Comparison of ENCODE assay signal across 8 mouse cellular contexts in genomic region chr15:89429352-89430221, GRCm38 (mm10). TPM values are rescaled to one million over a fixed set of nuclear protein-coding genes. Genes with fewer than 3 reads are reported as not detected.
DNase-seq lines count a peak whose midpoint lies in the region; ATAC-seq lines count a peak whose summit lies in the region.

Gene C730034F03Rik, plus strand, starts transcription at chr15:89429589.
Gene Gm44502, minus strand, starts transcription at chr15:89429696.
Gene Chkb, minus strand, starts transcription at chr15:89429908.

- peak within 1 kb of the TSS; percentile 64 for H3K4me2 ChIP-seq in forebrain, embryonic 14.5 days (ENCODE audit: low read length)
- H3K4me2 ChIP-seq in neural tube, embryonic 15.5 days = peak within 1 kb of the TSS; percentile 89

- peak within 1 kb of the TSS; percentile 71 for H3K9ac ChIP-seq in forebrain, embryonic 14.5 days (ENCODE audit: low read length)
- H3K9ac ChIP-seq in neural tube, embryonic 15.5 days (replicated peaks) = peak within 1 kb of the TSS; percentile 75

- peak within 1 kb of the TSS; percentile 57 for H3K4me3 ChIP-seq in forebrain, embryonic 14.5 days (ENCODE audit: low read depth, low read length)
- H3K4me3 ChIP-seq in neural tube, embryonic 15.5 days (replicated peaks) = peak within 1 kb of the TSS; percentile 88

- peak; percentile 96 for ATAC-seq in forebrain, embryonic 14.5 days
- ATAC-seq in neural tube, embryonic 15.5 days (ENCODE audit: low FRiP score) = peak; percentile 95

- intact Hi-C loops in heart, postnatal 14 days (cut with DNase I) = loop anchor here (2.0 kb wide), 1 partner anchor 51 kb away; the partner anchor contains the start of gene Odf3b

- WGBS in forebrain, embryonic 14.5 days = under 1% methylated on average over 69 of the region's 70 CpGs
- WGBS in neural tube, embryonic 15.5 days = under 1% methylated on average over 70 of the region's 70 CpGs

- DNase-seq in ES-CJ7 (ENCODE audit: low read depth, low spot score) = peak; percentile 88
- peak; percentile 90 for DNase-seq in cerebellum, adult 11 months
- peak; percentile 96 for DNase-seq in forebrain, embryonic 14.5 days (ENCODE audit: low spot score)
- DNase-seq in heart, postnatal 14 days = peak; percentile 93 to 94
- DNase-seq in layer of hippocampus, adult 11-12 months (ENCODE audit: low spot score) = peak; percentile 95
- peak; percentile 93 to 95 for DNase-seq in lung, adult 18-20 months
- DNase-seq in testis, postnatal 14 days (ENCODE audit: low spot score) = peak; percentile 88

- peaks cover 5% of the 10 kb centered on the region; the same call in 1 of the 2 replicates for H3K4me1 ChIP-seq in forebrain, embryonic 14.5 days (ENCODE audit: control insufficient read depth, insufficient read depth, low read length)
- peaks cover 29% of the 10 kb centered on the region for H3K4me1 ChIP-seq in neural tube, embryonic 15.5 days

- peak within 1 kb of the TSS; percentile 87 for H3K27ac ChIP-seq in forebrain, embryonic 14.5 days (ENCODE audit: low read depth, low read length)
- H3K27ac ChIP-seq in neural tube, embryonic 15.5 days (replicated peaks) = peak within 1 kb of the TSS; percentile 93

- H3K27me3 ChIP-seq in forebrain, embryonic 14.5 days (replicated peaks; ENCODE audit: control insufficient read depth, insufficient read depth, low read length) = no peaks in the 10 kb centered on the region
- no peaks in the 10 kb centered on the region for H3K27me3 ChIP-seq in neural tube, embryonic 15.5 days (replicated peaks)

- H3K9me3 ChIP-seq in forebrain, embryonic 14.5 days (replicated peaks; ENCODE audit: control insufficient read depth, low read length) = no peaks in the 10 kb centered on the region
- H3K9me3 ChIP-seq in neural tube, embryonic 15.5 days (replicated peaks) = no peaks in the 10 kb centered on the region

- H3K36me3 ChIP-seq in forebrain, embryonic 14.5 days (ENCODE audit: control insufficient read depth, insufficient read depth, low read length) = peaks cover 22% of the 10 kb centered on the region; the same call in 1 of the 2 replicates
- H3K36me3 ChIP-seq in neural tube, embryonic 15.5 days = peaks cover 22% of the 10 kb centered on the region

RNA-seq across cellular contexts. Expression of gene C730034F03Rik, which starts in this region (rescaled TPM):
- polyA plus RNA-seq in forebrain, embryonic 14.5 days (2014; fragmentation: Nextera tagmentation; extraction: Ambion mirVana) = 1.3 and 2.0 TPM in 2 replicates
- total RNA-seq in heart, postnatal 14 days (2021) = 1 to 10 TPM; 1.6 to 2.9 TPM
- polyA plus RNA-seq in neural tube, embryonic 15.5 days (2015; fragmentation: Nextera tagmentation; extraction: Ambion mirVana) = 6.1 and 8.7 TPM in 2 replicates

RNA-seq across cellular contexts. Expression of gene Gm44502, which starts in this region (rescaled TPM):
- not detected in 2 replicates for polyA plus RNA-seq in forebrain, embryonic 14.5 days (2014; fragmentation: Nextera tagmentation; extraction: Ambion mirVana)
- total RNA-seq in heart, postnatal 14 days (2021) = 10 to 100 TPM; 11.0 to 14.6 TPM
- 0.36 TPM in 1 of 2 replicates, not detected in the other for polyA plus RNA-seq in neural tube, embryonic 15.5 days (2015; fragmentation: Nextera tagmentation; extraction: Ambion mirVana)

RNA-seq across cellular contexts. Expression of gene Chkb, which starts in this region (rescaled TPM):
- polyA plus RNA-seq in forebrain, embryonic 14.5 days (2014; fragmentation: Nextera tagmentation; extraction: Ambion mirVana) = 59.3 and 66.3 TPM in 2 replicates
- total RNA-seq in heart, postnatal 14 days (2021) = 10 to 100 TPM; 50.9 to 59.9 TPM
- 79.8 and 92.8 TPM in 2 replicates for polyA plus RNA-seq in neural tube, embryonic 15.5 days (2015; fragmentation: Nextera tagmentation; extraction: Ambion mirVana)

Comparison
In these comparisons a context has a peak if more than half of its experiments do, and no peak if none do; other contexts are left out.
1. Peak in every context shown above with its lines: DNase-seq, ATAC-seq, H3K4me3 ChIP-seq and H3K27ac ChIP-seq.